Mouse (Mus musculus) G1E (cell line): Measurements from ENCODE around the gene Casc3. TPM values are rescaled to one million over a fixed set of nuclear protein-coding genes. Genes with fewer than 3 reads are reported as not detected.
A peak's percentile ranks its signal among the peaks of the same experiment; 100 is the strongest.

Source experiments
- ATAC-seq: 2 replicates; pipeline ENCODE4 v1.8.0; 2016; ENCODE audit warnings: mild to moderate bottlenecking; ENCODE audit not compliant: insufficient number of reproducible peaks, poor library complexity, low FRiP score, severe bottlenecking; ENCODE audit errors: extremely low read depth
- DNase-seq: peaks from one replicate; pipeline ENCODE4 v3.0.0; 2012; ENCODE audit warnings: low spot score
- H3K27me3 ChIP-seq: 2 replicates; pipeline ENCODE4 v1.6.1; 2012; ENCODE audit warnings: mild to moderate bottlenecking, low read length, inconsistent platforms; ENCODE audit not compliant: insufficient read depth
- H3K36me3 ChIP-seq: replicated peaks from 2 replicates; pipeline ENCODE3; 2012; ENCODE audit warnings: mild to moderate bottlenecking, inconsistent platforms
- H3K4me1 ChIP-seq: 2 replicates; pipeline ENCODE4 v1.6.1; 2012; ENCODE audit warnings: low read depth, low read length, inconsistent platforms, mixed read lengths; ENCODE audit not compliant: insufficient read depth
- H3K4me3 ChIP-seq: 2 replicates; pipeline ENCODE4 v1.5.1; 2012; ENCODE audit warnings: low read depth, mild to moderate bottlenecking, inconsistent platforms, low read length, moderate library complexity, mixed read lengths
- H3K9me3 ChIP-seq: replicated peaks from 2 replicates; pipeline ENCODE4 v1.6.1; 2012; ENCODE audit warnings: inconsistent platforms
- CTCF ChIP-seq: IDR thresholded peaks from 2 replicates; pipeline ENCODE4 v1.5.1; 2012; ENCODE audit warnings: low read depth, low read length, inconsistent platforms, mixed read lengths
- GATA1 ChIP-seq: IDR thresholded peaks from 2 replicates; pipeline ENCODE4 v1.6.1; 2012; ENCODE audit warnings: borderline replicate concordance, low read length, inconsistent platforms, mixed read lengths
- GATA2 ChIP-seq: IDR thresholded peaks from 2 replicates; pipeline ENCODE4 v1.6.1; 2012; ENCODE audit warnings: low read depth, low read length, inconsistent platforms, borderline replicate concordance
- POLR2AphosphoS5 ChIP-seq: IDR thresholded peaks from 2 replicates; pipeline ENCODE4 v1.6.1; 2012; ENCODE audit warnings: low read depth, low read length, inconsistent platforms; ENCODE audit not compliant: insufficient replicate concordance
- TAL1 ChIP-seq: conservative IDR thresholded peaks from 2 replicates; pipeline ENCODE4 v1.6.1; 2012; ENCODE audit warnings: low read depth, low read length, inconsistent platforms, mixed read lengths
- polyA plus RNA-seq: library from polyadenylated mRNA; stranded (reverse); fragments of >175 nt; gene quantifications from 2 replicates; pipeline ENCODE4 v1.2.3, GENCODE M21; 2012
- total RNA-seq, 2 experiments: library from RNA; stranded (forward) in 1 of 2; stranded (reverse) in 1 of 2; fragments of 200-1000 nt in 1 of 2; fragments of >200 nt in 1 of 2; fragmentation: Nextera tagmentation in 1 of 2; gene quantifications; 2 replicates each; pipeline ENCODE4 v1.2.3; 2014 to 2017

Casc3 gene
- total and polyA plus RNA-seq, 3 experiments: 17.8 to 51.8 (median 42.7) TPM

DNA sequence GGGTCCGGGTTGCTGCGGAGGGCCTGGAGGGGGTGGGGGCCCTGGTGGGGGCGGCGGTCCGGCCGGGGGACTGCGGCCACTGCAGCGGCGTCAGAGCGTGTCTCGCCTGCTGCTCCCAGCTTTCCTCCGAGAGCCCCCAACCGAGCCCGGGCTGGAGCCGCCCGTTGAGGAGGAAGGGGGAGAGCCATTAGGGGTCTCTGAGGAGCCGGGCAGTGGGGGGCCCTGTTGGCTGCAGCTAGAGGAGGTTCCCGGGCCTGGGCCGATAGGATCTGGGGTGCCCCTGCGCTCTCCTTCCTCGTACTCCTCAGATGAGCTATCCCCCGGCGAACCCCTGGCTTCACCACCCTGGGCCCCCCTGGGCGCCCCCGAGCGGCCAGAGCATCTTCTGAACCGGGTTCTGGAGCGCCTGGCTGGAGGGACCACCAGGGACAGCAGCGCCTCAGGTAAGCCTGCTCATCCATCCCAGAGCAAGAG lies 32.6 kb downstream of the Casc3 start:
- DNase-seq: peak; percentile 29
- no peak for TF ChIP-seq GATA2
- no peak for TF ChIP-seq GATA1
- TF ChIP-seq CTCF: no peak
- TF ChIP-seq POLR2AphosphoS5: no peak
- TF ChIP-seq TAL1: no peak
- Histone ChIP-seq H3K9me3 (no peaks in the 10 kb centered on the region), H3K4me3 (peak overlapping the region; percentile 74; the same call in 1 of the 2 replicates), H3K4me1 (peaks cover 27% of the 10 kb centered on the region), H3K36me3 (peaks cover 41% of the 10 kb centered on the region), H3K27me3 (peaks cover 42% of the 10 kb centered on the region)
- no peak for ATAC-seq

DNA sequence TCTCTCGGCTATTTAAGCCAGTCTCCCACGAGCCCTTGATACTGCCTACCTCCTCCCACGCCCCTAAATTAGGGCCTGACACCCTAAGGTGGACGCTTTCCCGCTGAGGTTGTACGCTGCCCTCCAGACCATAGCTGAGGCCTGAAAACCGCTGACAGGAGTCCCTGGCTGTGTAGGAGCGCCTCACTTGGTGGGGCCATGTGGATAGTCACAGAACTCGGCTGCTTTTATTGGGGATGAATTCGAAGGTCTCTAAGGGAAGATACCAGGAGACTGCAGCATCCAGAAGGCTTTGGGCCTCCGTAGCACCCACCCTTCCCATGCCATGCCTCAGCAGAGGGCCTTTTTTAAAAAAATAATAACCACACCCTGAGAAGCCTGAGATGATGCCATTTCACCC lies 33.2 kb downstream of the Casc3 start:
- Histone ChIP-seq H3K9me3 (no peaks in the 10 kb centered on the region), H3K36me3 (peaks cover 34% of the 10 kb centered on the region), H3K27me3 (peaks cover 45% of the 10 kb centered on the region), H3K4me3 (no peak overlapping the region), H3K4me1 (peaks cover 27% of the 10 kb centered on the region)
- ATAC-seq (no peak), DNase-seq (no peak)
- TF ChIP-seq GATA1 (no peak), CTCF (no peak), TAL1 (no peak)

DNA sequence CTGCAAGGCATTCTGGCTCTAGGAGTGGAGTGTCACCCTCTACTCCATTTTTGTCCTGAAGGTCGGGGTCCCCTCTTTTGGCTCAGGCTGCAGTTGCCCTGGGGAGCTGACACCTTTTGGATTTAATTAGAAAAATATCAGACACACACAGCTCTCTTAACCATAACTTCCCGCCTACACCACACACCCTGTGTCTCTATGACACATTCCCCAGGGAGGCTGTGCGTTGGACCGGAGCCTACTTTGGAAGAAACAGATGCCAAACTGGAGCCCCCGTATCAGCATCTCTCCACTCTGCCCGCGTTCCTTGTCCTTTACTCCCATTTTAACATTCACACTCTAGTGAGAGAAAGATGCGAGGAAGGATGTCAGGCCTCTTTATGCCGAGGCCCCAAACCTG lies 33.8 kb downstream of the Casc3 start:
- DNase-seq (no peak), ATAC-seq (no peak)
- Histone ChIP-seq H3K36me3 (peaks cover 28% of the 10 kb centered on the region), H3K4me3 (no peak overlapping the region), H3K9me3 (no peaks in the 10 kb centered on the region), H3K27me3 (peaks cover 46% of the 10 kb centered on the region), H3K4me1 (peaks cover 27% of the 10 kb centered on the region)
- TF ChIP-seq CTCF (no peak), TAL1 (no peak), POLR2AphosphoS5 (no peak), GATA2 (no peak), GATA1 (no peak)

DNA sequence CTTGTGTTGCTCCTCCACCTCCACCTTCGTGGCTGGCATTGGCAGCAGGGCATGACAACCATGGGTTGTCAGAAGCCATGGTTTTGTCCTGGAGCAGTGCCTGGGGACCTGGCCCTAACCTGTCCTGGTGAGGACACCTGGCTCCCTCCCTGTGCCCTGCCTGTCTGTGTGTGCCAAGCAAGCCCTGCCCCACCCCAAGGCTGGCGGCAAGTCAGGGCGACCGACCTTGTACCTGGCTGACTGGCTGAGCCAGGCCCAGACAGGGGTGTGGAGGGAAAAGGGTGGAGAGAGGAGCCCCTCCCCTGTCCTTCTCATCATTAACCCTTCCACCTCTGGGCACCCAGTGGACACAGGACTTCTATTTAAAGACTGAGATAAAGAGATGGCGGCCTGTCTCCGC lies 34.7 kb downstream of the Casc3 start:
- TF ChIP-seq CTCF (no peak), GATA1 (no peak), GATA2 (no peak), POLR2AphosphoS5 (no peak), TAL1 (no peak)
- no peaks in the 10 kb centered on the region for H3K9me3 ChIP-seq
- ATAC-seq: no peak
- no peak for DNase-seq
- H3K36me3 ChIP-seq: peaks cover 20% of the 10 kb centered on the region
- H3K27me3 ChIP-seq: peaks cover 52% of the 10 kb centered on the region
- H3K4me3 ChIP-seq: no peak overlapping the region
- peaks cover 27% of the 10 kb centered on the region for H3K4me1 ChIP-seq

DNA sequence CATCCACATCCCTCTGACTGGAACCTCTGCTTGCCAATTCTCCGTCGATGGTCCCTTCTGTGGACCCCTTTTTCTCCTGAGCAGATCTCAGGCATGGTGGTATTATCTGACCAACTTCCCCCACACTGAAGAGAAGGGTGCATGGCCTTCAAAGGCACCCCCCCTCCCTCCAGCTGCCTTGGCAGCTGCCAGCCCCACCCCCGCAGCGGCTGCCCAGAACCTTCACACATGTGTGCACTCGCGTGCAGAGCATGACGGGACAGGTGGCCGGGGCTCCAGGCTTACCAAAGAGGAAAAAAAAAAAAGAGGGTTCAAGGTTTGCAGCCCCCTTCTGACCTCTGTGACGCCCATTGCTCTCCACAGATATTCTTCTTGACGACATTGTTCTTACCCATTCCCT lies 35.2 kb downstream of the Casc3 start:
- DNase-seq: no peak
- peaks cover 56% of the 10 kb centered on the region for H3K27me3 ChIP-seq
- peaks cover 27% of the 10 kb centered on the region for H3K4me1 ChIP-seq
- no peak overlapping the region for H3K4me3 ChIP-seq
- no peaks in the 10 kb centered on the region for H3K9me3 ChIP-seq
- no peak for ATAC-seq
- TF ChIP-seq GATA2 (no peak), POLR2AphosphoS5 (no peak), GATA1 (no peak), TAL1 (no peak), CTCF (no peak)
- peaks cover 15% of the 10 kb centered on the region for H3K36me3 ChIP-seq

DNA sequence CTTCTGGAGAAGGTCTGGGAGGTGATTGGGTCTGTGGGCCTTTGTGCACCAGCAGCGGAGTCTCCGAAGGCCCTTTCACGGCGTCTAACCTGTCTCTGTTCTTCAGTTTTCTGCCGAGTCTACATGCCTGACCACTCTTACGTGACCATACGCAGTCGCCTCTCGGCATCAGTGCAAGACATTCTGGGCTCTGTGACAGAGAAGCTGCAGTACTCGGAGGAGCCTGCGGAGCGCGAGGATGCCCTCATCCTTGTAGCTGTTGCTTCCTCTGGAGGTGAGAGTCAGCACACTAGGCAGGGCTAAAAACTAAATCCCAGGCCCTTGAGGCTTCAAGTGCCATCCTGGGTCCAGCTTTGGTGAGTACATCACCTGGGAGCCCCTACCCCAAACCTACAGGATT lies 41.3 kb downstream of the Casc3 start:
- H3K4me3 ChIP-seq: no peak overlapping the region
- no peaks in the 10 kb centered on the region for H3K9me3 ChIP-seq
- no peaks in the 10 kb centered on the region for H3K36me3 ChIP-seq
- ATAC-seq (no peak), DNase-seq (no peak)
- H3K4me1 ChIP-seq: peaks cover 6% of the 10 kb centered on the region; the same call in 1 of the 2 replicates
- peaks cover 61% of the 10 kb centered on the region for H3K27me3 ChIP-seq
- TF ChIP-seq POLR2AphosphoS5 (no peak), CTCF (no peak), TAL1 (no peak), GATA2 (no peak)
